Mouse (Mus musculus) frontal cortex, postnatal 36 days (tissue): ENCODE results near the gene Slc10a7.
"Not testable (repeated sequence)": the region's sequence is repeated elsewhere in the genome, so short reads cannot be mapped to it uniquely, and the experiment has no call there.

ENCODE experiments used
- DNase-seq, 2 experiments: peaks; one replicate each; pipeline ENCODE4 v3.0.0; 2022; ENCODE audit warnings: low spot score in 2 of 2

The Slc10a7 gene

GRCm38 (mm10) chr8:78664306-78664940 is 155.3 kb downstream of the Slc10a7 start:
- no peak for DNase-seq

GRCm38 (mm10) chr8:78667399-78667798 is 158.3 kb downstream of the Slc10a7 start:
- DNase-seq = no peak

- no peak for DNase-seq
Measured at GRCm38 (mm10) chr8:78668206-78668605, 159.1 kb downstream of the Slc10a7 start.

- no peak for DNase-seq
Measured at GRCm38 (mm10) chr8:78670241-78670640, 161.1 kb downstream of the Slc10a7 start.

GRCm38 (mm10) chr8:78678541-78679219 is 169.5 kb downstream of the Slc10a7 start:
- DNase-seq = no peak

- no peak for DNase-seq
Measured at GRCm38 (mm10) chr8:78690795-78691194, 181.6 kb downstream of the Slc10a7 start.

- DNase-seq = peak; percentile 30 to 52
Measured at GRCm38 (mm10) chr8:78698331-78698741, 189.2 kb downstream of the Slc10a7 start.

GRCm38 (mm10) chr8:78703068-78703820 is 194.1 kb downstream of the Slc10a7 start:
- no peak for DNase-seq

GRCm38 (mm10) chr8:78705980-78706379 is 196.8 kb downstream of the Slc10a7 start:
- DNase-seq = no peak

- DNase-seq = no peak
Measured at GRCm38 (mm10) chr8:78709948-78710644, 200.9 kb downstream of the Slc10a7 start.

- no peak for DNase-seq
Measured at GRCm38 (mm10) chr8:78710961-78711360, 201.8 kb downstream of the Slc10a7 start.

GRCm38 (mm10) chr8:78714880-78715279 is 205.7 kb downstream of the Slc10a7 start:
- DNase-seq = no peak

GRCm38 (mm10) chr8:78716546-78716945 is 207.4 kb downstream of the Slc10a7 start:
- no peak for DNase-seq

- DNase-seq = not testable (repeated sequence)
Measured at GRCm38 (mm10) chr8:78717191-78717590, 208.0 kb downstream of the Slc10a7 start.

- DNase-seq = no peak
Measured at GRCm38 (mm10) chr8:78719279-78720040, 210.3 kb downstream of the Slc10a7 start.

- no peak for DNase-seq
Measured at GRCm38 (mm10) chr8:78720041-78720414, 210.9 kb downstream of the Slc10a7 start.

GRCm38 (mm10) chr8:78721576-78721975 is 212.4 kb downstream of the Slc10a7 start:
- DNase-seq = no peak

GRCm38 (mm10) chr8:78722201-78722600 is 213.1 kb downstream of the Slc10a7 start:
- DNase-seq = no peak

GRCm38 (mm10) chr8:78724832-78725231 is 215.7 kb downstream of the Slc10a7 start:
- DNase-seq = no peak

- DNase-seq = no peak
Measured at GRCm38 (mm10) chr8:78728240-78728639, 219.1 kb downstream of the Slc10a7 start.

GRCm38 (mm10) chr8:78732410-78732809 is 223.3 kb downstream of the Slc10a7 start:
- DNase-seq = no peak
